Mouse (Mus musculus): Measurements from ENCODE around the gene Tbce.

The Tbce gene

DNA sequence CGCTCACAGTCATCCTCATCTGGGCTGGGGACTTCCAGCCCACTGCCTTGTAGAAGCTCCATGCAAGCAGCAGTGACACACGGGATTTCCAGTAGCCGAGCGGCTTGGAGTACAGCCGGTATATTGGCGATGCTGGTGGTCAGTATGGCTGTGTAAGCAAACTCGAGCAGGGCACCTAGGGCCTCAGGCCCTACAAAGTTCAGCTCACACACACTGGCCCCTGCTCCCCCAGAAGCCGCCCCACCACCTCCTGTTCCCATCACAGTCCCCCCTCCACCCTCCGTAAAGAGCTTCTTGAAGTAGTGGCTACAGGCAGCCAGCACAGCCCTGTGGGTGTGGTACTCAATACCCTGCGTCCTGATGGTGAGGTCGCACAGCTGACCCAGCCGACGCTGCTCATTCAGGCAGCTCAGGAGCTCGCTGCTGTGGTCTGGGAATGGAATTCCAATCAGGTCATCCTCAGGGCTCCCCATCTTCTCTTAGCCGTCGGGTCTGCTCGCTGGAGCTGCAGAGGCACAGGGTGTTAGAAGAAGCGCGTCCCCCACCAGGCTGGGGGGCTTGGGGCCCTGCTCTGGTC is 74.0 kb downstream of the Tbce start:
- no peak for DNase-seq

GRCm38 (mm10) chr13:13961046-13961445 is 78.4 kb downstream of the Tbce start:
- no peak for DNase-seq

DNA sequence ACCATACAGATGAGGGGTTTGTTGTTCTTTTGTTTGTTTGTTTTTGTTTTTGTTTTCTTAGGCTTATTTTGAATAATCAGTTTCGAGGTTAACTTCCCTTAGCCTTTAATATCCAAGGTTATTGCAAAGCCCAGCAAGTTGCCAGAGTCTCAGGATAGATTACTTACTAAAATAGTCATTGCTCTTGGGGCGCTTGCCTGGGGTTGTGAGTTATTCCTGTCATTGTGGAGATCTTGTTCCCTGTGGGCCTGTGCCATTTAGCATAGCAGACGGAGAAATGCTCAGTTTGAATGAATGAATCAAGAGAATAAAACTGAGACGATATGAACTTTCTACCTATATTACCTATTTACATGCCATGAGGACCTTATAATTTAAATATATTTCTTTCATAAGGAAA is 79.2 kb downstream of the Tbce start:
- DNase-seq: no peak

DNA sequence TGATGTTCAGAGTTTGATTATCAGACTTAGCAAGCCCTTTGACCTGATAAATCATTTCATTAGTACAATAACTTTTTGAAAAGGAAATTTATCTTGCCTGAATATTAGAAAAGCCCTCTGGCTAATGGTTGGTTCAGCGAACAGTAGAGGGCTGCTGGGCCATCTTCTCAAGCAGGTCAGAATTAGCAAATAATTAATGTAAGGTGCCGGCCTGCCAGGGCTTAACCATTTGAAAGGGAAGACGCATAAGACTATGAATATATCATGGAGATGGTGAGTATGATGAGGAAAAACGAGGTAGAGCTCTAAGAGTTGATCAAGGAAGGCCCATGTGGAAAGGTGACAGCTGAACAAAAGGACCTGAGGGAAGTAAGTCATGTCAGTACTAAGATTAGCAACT is 82.8 kb downstream of the Tbce start:
- no peak for DNase-seq

DNA sequence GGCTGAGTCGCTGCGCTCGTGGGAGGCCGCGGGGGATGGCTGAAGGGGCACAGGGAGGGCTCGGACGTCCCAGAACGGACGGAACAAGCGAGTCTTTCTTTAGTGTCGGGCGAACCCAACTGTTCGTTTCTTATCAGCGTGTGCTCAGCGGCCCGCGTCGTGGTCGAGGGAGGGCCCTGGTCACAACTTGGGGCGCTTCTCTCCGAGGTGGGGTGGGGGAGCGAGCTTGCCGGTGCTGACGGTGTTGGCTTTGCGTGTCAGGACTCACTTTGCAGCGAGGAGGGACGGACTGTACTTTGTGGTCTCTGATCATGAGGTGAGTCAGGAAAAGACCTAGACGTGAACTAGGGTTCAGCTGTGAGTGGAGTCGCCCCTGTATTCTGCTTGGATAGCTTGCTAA is 84.5 kb downstream of the Tbce start:
- DNase-seq: no peak

- DNase-seq: peak; percentile 93 to 96
Observed at GRCm38 (mm10) chr13:13953874-13954832, 85.3 kb downstream of the Tbce start, which contains the start of gene B3galnt2. Gene B3galnt2, plus strand, starts transcription at chr13:13954469.

Measured in cerebellum, postnatal 36 days (tissue).